Mouse (Mus musculus) adrenal gland, adult 8-10 months (tissue): ENCODE results near the gene Cdca4. TPM values are rescaled to one million over a fixed set of nuclear protein-coding genes. Genes with fewer than 3 reads are reported as not detected.
"Not testable (repeated sequence)": the region's sequence is repeated elsewhere in the genome, so short reads cannot be mapped to it uniquely, and the experiment has no call there.

Experiments used
- DNase-seq: peaks from one replicate; pipeline ENCODE4 v3.0.0; 2022
- total RNA-seq, 4 experiments: library from RNA; stranded (reverse); gene quantifications; 2 replicates each; pipeline ENCODE4 v1.2.4; 2022

Gene Cdca4
- total RNA-seq, 4 experiments from 2014 or later, result 11.7 to 14.7 (median 13.6) TPM

GRCm38 (mm10) chr12:112857021-112857925, 28.1 kb upstream of the Cdca4 start:
- no peak for DNase-seq

DNA sequence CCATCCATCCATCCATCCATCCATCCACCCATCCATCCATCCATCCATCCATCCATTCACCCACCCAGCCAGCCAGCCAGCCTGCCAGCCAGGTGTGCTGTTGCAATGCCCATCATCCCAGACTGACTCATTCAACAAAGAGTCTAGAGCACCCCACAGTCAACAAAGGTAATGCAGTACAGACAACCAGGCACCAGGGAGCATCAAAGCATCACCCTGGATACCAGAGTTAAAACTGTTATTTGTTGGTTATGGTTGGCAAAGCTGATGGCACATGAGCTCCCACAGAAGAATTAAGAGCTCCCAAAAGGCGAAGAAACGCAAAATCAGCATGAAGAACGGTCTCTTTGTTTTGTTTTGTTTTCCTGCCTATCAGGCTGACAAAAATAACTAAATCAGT, 27.1 kb upstream of the Cdca4 start:
- DNase-seq, result no peak

- DNase-seq, result no peak
Measured at GRCm38 (mm10) chr12:112854610-112855333, 25.5 kb upstream of the Cdca4 start.

GRCm38 (mm10) chr12:112853050-112853729, 24.0 kb upstream of the Cdca4 start:
- DNase-seq, result no peak

GRCm38 (mm10) chr12:112851116-112851515, 21.9 kb upstream of the Cdca4 start:
- peak; percentile 60 for DNase-seq

- no peak for DNase-seq
Measured at GRCm38 (mm10) chr12:112850344-112850743, 21.1 kb upstream of the Cdca4 start.

GRCm38 (mm10) chr12:112849235-112850022, 20.2 kb upstream of the Cdca4 start:
- DNase-seq, result no peak

GRCm38 (mm10) chr12:112847880-112848279, 18.7 kb upstream of the Cdca4 start:
- DNase-seq, result no peak

DNA sequence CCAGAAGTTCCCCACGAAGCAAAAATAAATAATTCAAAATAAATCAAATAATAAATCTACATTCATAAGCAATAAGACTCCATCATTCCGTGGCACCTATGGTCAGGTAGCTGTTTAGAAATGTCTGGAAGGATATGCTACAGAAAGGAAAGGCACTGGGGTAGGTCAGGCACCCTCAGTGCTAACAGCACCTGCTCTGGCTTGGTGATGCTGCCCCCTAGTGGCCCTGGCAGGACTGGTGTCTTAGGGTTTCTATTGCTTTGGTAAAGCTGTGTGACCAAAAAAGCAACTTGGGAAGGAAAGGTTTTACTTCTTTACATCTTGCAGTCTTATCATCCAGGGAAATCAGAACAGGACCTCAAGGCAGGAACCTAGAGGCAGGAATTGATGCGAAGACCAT, 14.6 kb upstream of the Cdca4 start:
- DNase-seq, result peak; percentile 71

GRCm38 (mm10) chr12:112842128-112842527, 12.9 kb upstream of the Cdca4 start:
- not testable (repeated sequence) for DNase-seq

DNA sequence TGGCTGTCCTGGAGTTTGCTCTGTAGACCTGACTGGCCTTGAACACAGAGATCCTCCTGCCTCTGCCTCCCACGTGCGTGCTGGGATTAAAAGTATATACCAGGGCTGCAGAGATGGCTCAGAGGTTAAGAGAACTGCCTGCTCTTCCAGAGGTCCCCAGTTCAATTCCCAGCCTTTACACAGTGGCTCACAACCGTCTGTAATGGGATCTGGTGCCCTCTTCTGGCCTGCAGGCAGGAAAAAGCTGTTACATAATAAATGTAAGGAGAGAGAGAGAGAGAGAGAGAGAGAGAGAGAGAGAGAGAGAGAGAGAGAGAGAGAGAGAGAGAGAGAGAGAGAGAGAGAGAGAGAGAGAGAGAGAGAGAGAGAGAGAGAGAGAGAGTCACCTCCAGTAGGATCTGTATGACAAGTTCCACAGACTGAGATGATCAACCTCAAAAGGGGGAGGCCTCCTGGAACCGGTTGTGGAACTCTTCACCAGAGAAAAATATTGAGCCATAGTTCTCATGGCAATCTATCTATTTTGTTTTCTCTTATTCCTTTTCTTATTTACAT, 12.2 kb upstream of the Cdca4 start:
- not testable (repeated sequence) for DNase-seq

DNA sequence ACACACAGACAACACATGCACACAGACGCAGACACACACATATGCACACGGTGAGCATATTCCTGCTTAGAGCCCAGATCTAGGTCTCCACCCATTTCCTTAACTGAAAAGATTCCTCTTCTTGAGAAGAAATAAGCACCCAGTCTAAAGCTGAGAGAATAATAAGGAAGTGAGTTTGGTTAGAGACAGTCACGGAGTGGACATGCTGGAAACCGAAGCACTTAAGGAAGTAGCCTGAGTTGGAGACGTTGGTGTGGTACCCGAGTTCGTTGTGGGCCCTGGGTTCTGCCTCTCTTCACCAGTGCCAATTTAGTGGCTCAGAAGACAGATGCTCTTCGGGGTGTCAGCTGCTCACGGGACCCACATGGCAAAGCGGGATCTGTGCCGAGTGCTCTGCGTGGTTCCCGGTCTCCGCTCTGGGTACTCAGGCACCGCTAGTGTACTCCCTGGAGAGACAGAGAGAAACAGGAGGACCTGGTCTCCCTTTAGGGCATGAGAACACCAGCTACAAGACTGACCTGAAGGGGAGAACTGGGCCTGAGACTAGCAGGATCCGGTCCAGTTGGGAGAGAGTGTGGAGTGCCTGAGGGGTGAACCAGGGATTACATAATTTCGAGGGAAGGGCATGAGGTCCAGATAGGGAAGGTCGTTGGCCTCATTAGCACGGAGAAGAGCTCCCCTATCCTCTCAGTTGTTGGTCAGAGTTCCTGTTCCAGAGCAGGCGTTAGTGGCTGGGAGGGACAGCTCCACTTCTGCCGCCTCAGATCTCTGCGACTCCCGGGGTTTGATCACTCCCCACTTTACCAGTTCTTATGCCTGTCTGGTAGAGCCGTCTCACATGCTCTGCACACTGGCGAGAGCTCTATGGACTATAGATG, 11.2 kb upstream of the Cdca4 start:
- no peak for DNase-seq

DNA sequence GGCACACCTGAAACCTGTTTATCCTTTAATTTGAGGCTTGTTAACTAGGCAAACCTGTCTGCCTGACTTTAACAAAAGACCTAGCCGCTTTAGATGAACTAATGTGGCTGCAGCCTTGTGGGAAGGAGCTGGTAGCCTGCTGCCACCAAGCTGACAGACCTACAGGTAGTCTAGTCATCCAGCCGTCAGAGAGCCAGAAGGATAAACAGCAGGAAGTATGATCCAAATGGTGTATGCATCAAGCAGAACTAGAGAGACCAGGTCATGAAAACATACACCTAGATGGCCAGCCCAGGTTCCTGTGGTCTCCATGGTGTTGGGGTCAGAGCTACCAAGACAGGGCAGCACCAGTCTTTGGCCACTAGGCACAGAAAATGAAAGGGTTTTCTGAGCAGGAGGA, 5.8 kb upstream of the Cdca4 start:
- no peak for DNase-seq

- DNase-seq, result no peak
Measured at GRCm38 (mm10) chr12:112833527-112833926, 4.3 kb upstream of the Cdca4 start.

DNA sequence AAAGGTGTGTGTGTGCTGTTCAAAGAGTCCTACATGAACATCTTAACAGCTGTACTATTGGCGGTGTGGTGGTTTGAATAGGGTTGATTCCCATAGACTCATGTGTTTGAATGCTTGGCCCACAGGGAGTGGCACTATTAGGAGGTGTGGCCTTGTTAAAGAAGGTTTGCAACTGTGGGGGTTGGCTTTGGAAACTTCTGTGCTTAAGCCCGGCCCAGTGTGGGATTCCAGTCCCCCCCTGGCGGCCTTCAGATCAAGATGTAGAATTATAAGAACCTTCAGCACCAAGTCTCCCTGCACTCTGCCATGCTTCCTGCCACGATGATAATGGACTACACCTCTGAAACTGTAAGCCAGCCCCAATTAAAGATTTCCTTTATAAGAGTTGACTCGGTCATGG, 3.2 kb upstream of the Cdca4 start:
- DNase-seq, result no peak

DNA sequence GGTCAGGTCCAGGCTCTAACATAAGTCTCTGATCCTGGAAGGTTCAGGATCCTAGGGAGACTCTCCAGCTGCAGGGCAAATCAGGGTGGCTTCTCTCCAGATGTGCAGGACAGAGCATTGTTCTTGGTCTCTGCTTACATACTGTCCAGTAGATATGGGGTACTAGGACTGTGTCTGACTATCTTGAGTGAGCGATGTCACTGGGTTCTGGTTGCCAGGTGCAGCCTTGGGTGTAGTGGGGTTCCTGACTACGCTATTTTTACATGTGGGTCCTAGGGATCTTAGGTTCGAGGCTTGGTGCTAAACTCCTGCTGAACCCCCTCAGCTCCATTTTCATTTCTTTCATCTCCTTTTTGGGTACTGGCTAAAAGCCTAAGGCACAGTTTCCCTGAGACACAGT, 1.3 kb upstream of the Cdca4 start:
- DNase-seq, result no peak

DNA sequence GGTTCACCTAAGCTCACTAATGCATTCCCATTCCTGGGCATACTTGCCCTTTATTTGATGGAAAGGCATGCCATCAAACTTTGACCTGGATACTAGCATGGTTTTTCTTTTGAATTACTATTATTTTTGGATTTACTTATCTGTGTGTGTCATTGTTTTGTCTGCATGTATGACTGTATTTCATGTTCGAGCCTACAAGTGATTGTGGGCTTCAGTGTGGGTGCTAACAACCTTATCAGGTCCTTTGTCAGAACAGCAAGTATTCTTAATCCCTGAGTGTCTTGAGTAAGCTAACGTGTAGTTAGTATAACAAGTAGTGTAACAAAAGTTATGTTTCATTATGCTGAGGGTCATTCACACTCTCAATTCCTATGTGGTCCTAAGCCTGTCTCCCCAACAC, 918 bp upstream of the Cdca4 start:
- DNase-seq, result no peak

GRCm38 (mm10) chr12:112828501-112829243, 551 bp downstream of the Cdca4 start:
- DNase-seq, result no peak

GRCm38 (mm10) chr12:112825901-112826300, 3.3 kb downstream of the Cdca4 start:
- DNase-seq, result no peak

GRCm38 (mm10) chr12:112823221-112823620, 6.0 kb downstream of the Cdca4 start:
- no peak for DNase-seq
